Mouse (Mus musculus) brown adipose tissue, adult 24 weeks (tissue): Measurements from ENCODE around the gene Rps23. TPM values are rescaled to one million over a fixed set of nuclear protein-coding genes. Genes with fewer than 3 reads are reported as not detected.

ENCODE experiments used
- H3K27ac ChIP-seq: fragments of 200-500 bp; replicated peaks from 2 replicates; pipeline ENCODE4 v1.5.1; 2012; ENCODE audit warnings: low read depth, mild to moderate bottlenecking, low read length
- H3K4me1 ChIP-seq: fragments of 200-500 bp; 2 replicates; pipeline ENCODE4 v1.6.1; 2012; ENCODE audit warnings: low read length, mixed read lengths; ENCODE audit not compliant: control insufficient read depth, insufficient read depth, insufficient read length
- H3K4me3 ChIP-seq: fragments of 200-500 bp; 2 replicates; pipeline ENCODE4 v1.5.1; 2012; ENCODE audit warnings: low read depth, mild to moderate bottlenecking, low read length, moderate library complexity; ENCODE audit not compliant: insufficient read depth
- polyA plus RNA-seq: library from polyadenylated mRNA; stranded (reverse); fragments of >200 nt; gene quantifications from 2 replicates; pipeline ENCODE4 v1.2.4, GENCODE M21; 2012; ENCODE audit not compliant: missing spikeins, insufficient read depth, insufficient read length

Gene Rps23
- polyA plus RNA-seq, 1 experiment, result 245 TPM

DNA sequence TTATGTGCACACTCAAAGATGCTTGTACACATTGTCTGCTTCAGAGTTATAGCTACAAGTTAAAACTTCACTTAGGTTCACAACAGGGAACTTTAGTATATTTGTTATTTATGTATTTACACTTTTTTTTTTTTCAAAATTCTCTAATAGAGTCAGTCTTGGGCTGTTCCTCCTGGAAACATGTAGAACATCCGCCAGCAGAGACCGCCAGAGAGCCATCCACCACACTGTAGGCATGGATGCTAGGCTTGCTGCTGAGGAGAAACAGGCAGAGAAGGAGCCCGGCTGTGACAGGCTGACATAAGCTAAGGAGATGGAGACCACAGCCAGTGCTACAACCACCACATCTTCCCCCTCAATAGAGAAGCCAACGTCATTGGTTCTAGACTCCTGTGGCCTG, 44.7 kb downstream of the Rps23 start:
- H3K4me1 ChIP-seq, result no peaks in the 10 kb centered on the region
- no peak overlapping the region for H3K27ac ChIP-seq

GRCm38 (mm10) chr13:90968940-90969339, 46.2 kb downstream of the Rps23 start:
- H3K4me1 ChIP-seq, result no peaks in the 10 kb centered on the region
- no peak overlapping the region for H3K4me3 ChIP-seq

More for the DNA sequence above, 44.7 kb downstream of the Rps23 start:
- no peak overlapping the region for H3K4me3 ChIP-seq

GRCm38 (mm10) chr13:90970259-90971017, 47.7 kb downstream of the Rps23 start:
- no peaks in the 10 kb centered on the region for H3K4me1 ChIP-seq
- no peak overlapping the region for H3K4me3 ChIP-seq
- no peak overlapping the region for H3K27ac ChIP-seq

More at GRCm38 (mm10) chr13:90968940-90969339, 46.2 kb downstream of the Rps23 start:
- H3K27ac ChIP-seq, result no peak overlapping the region

- no peaks in the 10 kb centered on the region for H3K4me1 ChIP-seq
- H3K4me3 ChIP-seq, result no peak overlapping the region
- H3K27ac ChIP-seq, result no peak overlapping the region
Observed at GRCm38 (mm10) chr13:90973409-90973808, 50.7 kb downstream of the Rps23 start.

Other genes starting within 250 kb of the Rps23 start
- gene Atp6ap1l, start 17.6 kb upstream of the Rps23 start, polyA plus RNA-seq, result not detected in 2 replicates